Mouse (Mus musculus): ENCODE measurements at regions not wholly inside any gene's neighbourhood (a gene's known extent, or its start where the extent isn't known, plus 50 kb on each side); places are given as distances from the start of the nearest gene placed in this dataset.

DNA sequence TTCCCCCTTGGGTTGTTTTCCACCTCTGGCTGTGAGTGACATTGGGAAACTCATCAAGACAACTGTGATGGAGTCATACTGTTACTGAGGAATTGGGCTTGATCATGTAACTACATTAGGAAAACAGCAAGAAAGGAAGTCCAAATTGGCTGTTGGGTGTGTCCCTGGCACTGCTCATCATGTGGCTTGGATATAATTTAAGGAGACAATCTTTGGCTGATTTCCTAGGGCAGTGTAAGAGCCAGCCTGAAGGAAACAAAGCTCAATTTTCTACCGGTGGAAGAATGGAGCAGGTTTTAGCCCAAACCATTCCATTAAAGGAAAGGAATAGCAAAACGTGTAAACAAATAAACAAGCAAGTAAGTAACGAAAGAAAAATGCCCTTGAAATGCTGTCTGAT lies 310.4 kb downstream of the Gm10295 start:
- no peak overlapping the region for H3K4me2 ChIP-seq (ENCODE audit: low read depth)
- H3K27me3 ChIP-seq (ENCODE audit: control insufficient read depth, insufficient read depth, insufficient read length) = no peaks in the 10 kb centered on the region
- no peak overlapping the region for H3K4me3 ChIP-seq
- H3K36me3 ChIP-seq (ENCODE audit: control insufficient read depth, insufficient read depth) = no peaks in the 10 kb centered on the region
- no peaks in the 10 kb centered on the region for H3K79me2 ChIP-seq (ENCODE audit: control insufficient read depth, insufficient read depth)
- no peak overlapping the region for H3ac ChIP-seq (ENCODE audit: control insufficient read depth, insufficient read length)
- TF ChIP-seq USF1 (IDR thresholded peaks at IDR 0.05; ENCODE audit: low read depth) (no peak), SRF (IDR thresholded peaks at IDR 0.05; ENCODE audit: control insufficient read depth, insufficient read length, low read depth) (no peak), MYOD1 (IDR thresholded peaks at IDR 0.05; ENCODE audit: control insufficient read depth in 1 of 3, insufficient read length in 2 of 3, low read depth in 2 of 3) (no peak), POLR2AphosphoS2 (IDR thresholded peaks at IDR 0.05; ENCODE audit: insufficient read length, low read depth) (no peak), TCF12 (IDR thresholded peaks at IDR 0.05; ENCODE audit: insufficient read depth, poor library complexity, severe bottlenecking) (no peak), E2F4 (IDR thresholded peaks at IDR 0.05; ENCODE audit: insufficient read depth) (no peak), CEBPB (IDR thresholded peaks at IDR 0.05; ENCODE audit: insufficient read depth, poor library complexity, severe bottlenecking) (no peak), POLR2A (IDR thresholded peaks at IDR 0.05; ENCODE audit: insufficient read length, low read depth) (no peak), TCF3 (IDR thresholded peaks at IDR 0.05; ENCODE audit: insufficient read length, low read depth) (no peak), REST (IDR thresholded peaks at IDR 0.05; ENCODE audit: insufficient read depth, insufficient read length) (no peak), MYOG (IDR thresholded peaks at IDR 0.05; ENCODE audit: control insufficient read depth in 1 of 3, insufficient read depth in 1 of 3, insufficient read length in 2 of 3, low read depth in 2 of 3) (no peak), MAX (IDR thresholded peaks at IDR 0.05; ENCODE audit: low read depth) (no peak)

DNA sequence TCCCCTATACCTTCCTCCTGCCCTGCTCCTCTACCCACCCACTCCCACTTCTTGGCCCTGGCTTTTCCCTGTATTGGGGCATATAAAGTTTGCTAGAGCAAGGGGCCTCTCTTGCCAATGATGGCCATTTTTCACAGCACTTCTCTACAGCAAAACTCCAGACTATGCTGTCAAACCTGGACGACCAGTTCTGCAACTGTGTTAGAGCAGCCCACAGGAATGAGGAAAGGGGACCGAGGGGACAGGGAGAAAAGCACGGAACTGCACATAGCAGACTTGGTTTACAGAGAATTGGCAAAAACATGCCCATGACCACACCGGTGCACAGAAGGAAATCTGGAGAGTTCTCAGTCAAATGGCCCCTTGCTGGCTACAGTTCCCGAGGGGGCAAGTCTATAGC lies 312.7 kb downstream of the Gm10295 start:
- Histone ChIP-seq H3K4me2 (ENCODE audit: low read depth) (no peak overlapping the region), H3K27me3 (ENCODE audit: control insufficient read depth, insufficient read depth, insufficient read length) (no peaks in the 10 kb centered on the region), H3ac (ENCODE audit: control insufficient read depth, insufficient read length) (no peak overlapping the region), H3K4me3 (no peak overlapping the region), H3K79me2 (ENCODE audit: control insufficient read depth, insufficient read depth) (no peaks in the 10 kb centered on the region), H3K36me3 (ENCODE audit: control insufficient read depth, insufficient read depth) (no peaks in the 10 kb centered on the region)
- no peak for TF ChIP-seq MYOD1 (IDR thresholded peaks at IDR 0.05; ENCODE audit: control insufficient read depth in 1 of 3, insufficient read length in 2 of 3, low read depth in 2 of 3)
- TF ChIP-seq USF1 (IDR thresholded peaks at IDR 0.05; ENCODE audit: low read depth) = no peak
- TF ChIP-seq E2F4 (IDR thresholded peaks at IDR 0.05; ENCODE audit: insufficient read depth) = no peak
- no peak for TF ChIP-seq CEBPB (IDR thresholded peaks at IDR 0.05; ENCODE audit: insufficient read depth, poor library complexity, severe bottlenecking)
- TF ChIP-seq MAX (IDR thresholded peaks at IDR 0.05; ENCODE audit: low read depth) = no peak
- no peak for TF ChIP-seq MYOG (IDR thresholded peaks at IDR 0.05; ENCODE audit: control insufficient read depth in 1 of 3, insufficient read depth in 1 of 3, insufficient read length in 2 of 3, low read depth in 2 of 3)
- TF ChIP-seq REST (IDR thresholded peaks at IDR 0.05; ENCODE audit: insufficient read depth, insufficient read length) = no peak
- no peak for TF ChIP-seq SRF (IDR thresholded peaks at IDR 0.05; ENCODE audit: control insufficient read depth, insufficient read length, low read depth)

GRCm38 (mm10) chr7:71033121-71033520 lies 318.2 kb downstream of the Gm10295 start:
- Histone ChIP-seq H3K79me2 (ENCODE audit: control insufficient read depth, insufficient read depth) (no peaks in the 10 kb centered on the region), H3K4me2 (ENCODE audit: low read depth) (no peak overlapping the region), H3K27me3 (ENCODE audit: control insufficient read depth, insufficient read depth, insufficient read length) (no peaks in the 10 kb centered on the region), H3ac (ENCODE audit: control insufficient read depth, insufficient read length) (no peak overlapping the region), H3K4me3 (no peak overlapping the region), H3K36me3 (ENCODE audit: control insufficient read depth, insufficient read depth) (no peaks in the 10 kb centered on the region)
- TF ChIP-seq TCF3 (IDR thresholded peaks at IDR 0.05; ENCODE audit: insufficient read length, low read depth) (no peak), MAX (IDR thresholded peaks at IDR 0.05; ENCODE audit: low read depth) (no peak), POLR2AphosphoS2 (IDR thresholded peaks at IDR 0.05; ENCODE audit: insufficient read length, low read depth) (no peak), SRF (IDR thresholded peaks at IDR 0.05; ENCODE audit: control insufficient read depth, insufficient read length, low read depth) (no peak), USF1 (IDR thresholded peaks at IDR 0.05; ENCODE audit: low read depth) (no peak), MYOG (IDR thresholded peaks at IDR 0.05; ENCODE audit: control insufficient read depth in 1 of 3, insufficient read depth in 1 of 3, insufficient read length in 2 of 3, low read depth in 2 of 3) (no peak), TCF12 (IDR thresholded peaks at IDR 0.05; ENCODE audit: insufficient read depth, poor library complexity, severe bottlenecking) (no peak), CEBPB (IDR thresholded peaks at IDR 0.05; ENCODE audit: insufficient read depth, poor library complexity, severe bottlenecking) (no peak), REST (IDR thresholded peaks at IDR 0.05; ENCODE audit: insufficient read depth, insufficient read length) (no peak), E2F4 (IDR thresholded peaks at IDR 0.05; ENCODE audit: insufficient read depth) (no peak), POLR2A (IDR thresholded peaks at IDR 0.05; ENCODE audit: insufficient read length, low read depth) (no peak), MYOD1 (IDR thresholded peaks at IDR 0.05; ENCODE audit: control insufficient read depth in 1 of 3, insufficient read length in 2 of 3, low read depth in 2 of 3) (no peak)

DNA sequence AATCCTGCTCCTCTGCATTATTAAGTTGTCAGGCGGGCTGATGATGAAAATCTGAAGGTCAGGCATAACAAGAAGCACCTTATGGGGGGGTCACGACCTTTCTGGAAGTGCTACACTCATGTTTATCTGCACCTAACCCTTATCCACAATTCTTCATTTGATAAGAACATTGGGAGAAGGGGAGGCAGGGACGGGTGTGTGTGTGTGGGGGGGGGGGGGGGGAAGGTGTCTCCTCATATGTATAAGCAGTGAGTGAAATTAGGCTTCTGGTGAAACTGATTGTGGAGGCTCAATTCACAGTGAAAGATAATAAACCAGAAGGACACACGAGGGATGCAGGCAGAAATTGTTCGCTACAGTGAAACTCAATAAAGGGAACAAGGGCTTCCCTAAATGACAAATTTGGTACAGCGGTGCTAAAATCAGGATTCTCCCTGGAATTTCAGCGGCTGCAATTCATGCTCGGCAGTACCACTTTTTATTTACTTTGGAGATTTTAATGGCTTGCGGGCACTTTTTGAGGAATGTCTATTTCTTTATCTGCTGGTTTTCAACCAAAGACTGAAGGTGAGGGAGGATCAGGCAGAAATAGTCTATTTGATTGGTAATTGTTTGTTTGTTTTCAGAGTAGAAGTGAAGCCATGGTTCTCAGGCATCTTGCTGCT lies 327.2 kb downstream of the Gm10295 start:
- TF ChIP-seq SRF (IDR thresholded peaks at IDR 0.05; ENCODE audit: control insufficient read depth, insufficient read length, low read depth) (no peak), TCF3 (IDR thresholded peaks at IDR 0.05; ENCODE audit: insufficient read length, low read depth) (no peak), MYOG (IDR thresholded peaks at IDR 0.05; ENCODE audit: control insufficient read depth in 1 of 3, insufficient read depth in 1 of 3, insufficient read length in 2 of 3, low read depth in 2 of 3) (no peak), POLR2AphosphoS2 (IDR thresholded peaks at IDR 0.05; ENCODE audit: insufficient read length, low read depth) (no peak), MAX (IDR thresholded peaks at IDR 0.05; ENCODE audit: low read depth) (no peak), E2F4 (IDR thresholded peaks at IDR 0.05; ENCODE audit: insufficient read depth) (no peak), REST (IDR thresholded peaks at IDR 0.05; ENCODE audit: insufficient read depth, insufficient read length) (no peak), TCF12 (IDR thresholded peaks at IDR 0.05; ENCODE audit: insufficient read depth, poor library complexity, severe bottlenecking) (no peak), MYOD1 (IDR thresholded peaks at IDR 0.05; ENCODE audit: control insufficient read depth in 1 of 3, insufficient read length in 2 of 3, low read depth in 2 of 3) (no peak), USF1 (IDR thresholded peaks at IDR 0.05; ENCODE audit: low read depth) (no peak), CEBPB (IDR thresholded peaks at IDR 0.05; ENCODE audit: insufficient read depth, poor library complexity, severe bottlenecking) (no peak), POLR2A (IDR thresholded peaks at IDR 0.05; ENCODE audit: insufficient read length, low read depth) (no peak)
- Histone ChIP-seq H3K27me3 (ENCODE audit: control insufficient read depth, insufficient read depth, insufficient read length) (no peaks in the 10 kb centered on the region), H3K4me2 (ENCODE audit: low read depth) (no peak overlapping the region), H3K36me3 (ENCODE audit: control insufficient read depth, insufficient read depth) (no peaks in the 10 kb centered on the region), H3ac (ENCODE audit: control insufficient read depth, insufficient read length) (no peak overlapping the region), H3K4me3 (no peak overlapping the region), H3K79me2 (ENCODE audit: control insufficient read depth, insufficient read depth) (no peaks in the 10 kb centered on the region)
